Mouse (Mus musculus) brain, embryonic 18.5 days (tissue): ENCODE data around the gene Gnat2.

Source experiments
- DNase-seq: peaks from one replicate; pipeline ENCODE4 v3.0.0-alpha.2; 2012; ENCODE audit warnings: low read depth, low spot score

Gene Gnat2

GRCm38 (mm10) chr3:108092536-108093115 lies at the start of gene Gnat2:
TSS of gene Gnat2 (plus strand) at chr3:108092789.
- DNase-seq: no peak

GRCm38 (mm10) chr3:108044394-108045140 lies 48.0 kb upstream of the Gnat2 start, which contains the start of gene Gstm4:
TSS of gene Gstm4 (minus strand) at chr3:108044894.
- peak; percentile 54 for DNase-seq

GRCm38 (mm10) chr3:108046944-108047655 lies 45.5 kb upstream of the Gnat2 start:
- DNase-seq: no peak

GRCm38 (mm10) chr3:108048306-108048705 lies 44.3 kb upstream of the Gnat2 start:
- no peak for DNase-seq

GRCm38 (mm10) chr3:108050493-108050892 lies 42.1 kb upstream of the Gnat2 start:
- no peak for DNase-seq

- DNase-seq: peak; percentile 67
Measured at GRCm38 (mm10) chr3:108061420-108061819, 31.2 kb upstream of the Gnat2 start.

- DNase-seq: no peak
Measured at GRCm38 (mm10) chr3:108062648-108063047, 29.9 kb upstream of the Gnat2 start.

- no peak for DNase-seq
Measured at GRCm38 (mm10) chr3:108064672-108065071, 27.9 kb upstream of the Gnat2 start.

- no peak for DNase-seq
Measured at GRCm38 (mm10) chr3:108065551-108065950, 27.0 kb upstream of the Gnat2 start.

- no peak for DNase-seq
Measured at GRCm38 (mm10) chr3:108067370-108067934, 25.1 kb upstream of the Gnat2 start.

- no peak for DNase-seq
Measured at GRCm38 (mm10) chr3:108068826-108069225, 23.8 kb upstream of the Gnat2 start.

GRCm38 (mm10) chr3:108069231-108069870 lies 23.2 kb upstream of the Gnat2 start:
- no peak for DNase-seq

- no peak for DNase-seq
Measured at GRCm38 (mm10) chr3:108070295-108071293, 22.0 kb upstream of the Gnat2 start.

- DNase-seq: no peak
Measured at GRCm38 (mm10) chr3:108072983-108073569, 19.5 kb upstream of the Gnat2 start.

- no peak for DNase-seq
Measured at GRCm38 (mm10) chr3:108076836-108077235, 15.8 kb upstream of the Gnat2 start.

- DNase-seq: no peak
Measured at GRCm38 (mm10) chr3:108081681-108082080, 10.9 kb upstream of the Gnat2 start.

GRCm38 (mm10) chr3:108082251-108082875 lies 10.2 kb upstream of the Gnat2 start:
- no peak for DNase-seq

- no peak for DNase-seq
Measured at GRCm38 (mm10) chr3:108083161-108083560, 9.4 kb upstream of the Gnat2 start.

GRCm38 (mm10) chr3:108083904-108084407 lies 8.6 kb upstream of the Gnat2 start:
- DNase-seq: no peak
